Mouse (Mus musculus): ENCODE data around the gene Apoa2.

- TF ChIP-seq CTCF (IDR thresholded peaks at IDR 0.05; ENCODE audit: insufficient read depth, low read length), result no peak
- TF ChIP-seq POLR2A (IDR thresholded peaks at IDR 0.05; ENCODE audit: borderline replicate concordance, extremely low read depth, low read depth, low read length), result no peak
Observed at GRCm38 (mm10) chr1:171240911-171241310, 16.1 kb downstream of the Apoa2 start.
